Mouse (Mus musculus): Measurements from ENCODE around the gene Tmbim4. TPM values are rescaled to one million over a fixed set of nuclear protein-coding genes. Genes with fewer than 3 reads are reported as not detected.

The Tmbim4 gene
- polyA plus RNA-seq, 1 experiment from 2014 or later: 104 TPM

GRCm38 (mm10) chr10:120245681-120246080, 44.3 kb downstream of the Tmbim4 start:
- 87% methylated on average over 5 of the region's 5 CpGs for WGBS
- H3K4me1 ChIP-seq (ENCODE audit: control insufficient read depth, insufficient read depth, low read length): no peaks in the 10 kb centered on the region
- ATAC-seq (ENCODE audit: low FRiP score, low TSS enrichment) (no peak), DNase-seq (no peak)
- H3K4me3 ChIP-seq (replicated peaks; ENCODE audit: low read depth, low read length): no peak overlapping the region
- no peak overlapping the region for H3K27ac ChIP-seq (replicated peaks; ENCODE audit: low read depth, low read length)
- H3K36me3 ChIP-seq (ENCODE audit: control insufficient read depth, insufficient read depth, low read length): no peaks in the 10 kb centered on the region
- no peak overlapping the region for H3K9ac ChIP-seq (replicated peaks; ENCODE audit: low read length)
- no peaks in the 10 kb centered on the region for H3K9me3 ChIP-seq (ENCODE audit: control insufficient read depth, low read length)
- H3K27me3 ChIP-seq (ENCODE audit: control insufficient read depth, insufficient read depth, low read length): no peaks in the 10 kb centered on the region
- no peak overlapping the region for H3K4me2 ChIP-seq (ENCODE audit: low read length)

DNA sequence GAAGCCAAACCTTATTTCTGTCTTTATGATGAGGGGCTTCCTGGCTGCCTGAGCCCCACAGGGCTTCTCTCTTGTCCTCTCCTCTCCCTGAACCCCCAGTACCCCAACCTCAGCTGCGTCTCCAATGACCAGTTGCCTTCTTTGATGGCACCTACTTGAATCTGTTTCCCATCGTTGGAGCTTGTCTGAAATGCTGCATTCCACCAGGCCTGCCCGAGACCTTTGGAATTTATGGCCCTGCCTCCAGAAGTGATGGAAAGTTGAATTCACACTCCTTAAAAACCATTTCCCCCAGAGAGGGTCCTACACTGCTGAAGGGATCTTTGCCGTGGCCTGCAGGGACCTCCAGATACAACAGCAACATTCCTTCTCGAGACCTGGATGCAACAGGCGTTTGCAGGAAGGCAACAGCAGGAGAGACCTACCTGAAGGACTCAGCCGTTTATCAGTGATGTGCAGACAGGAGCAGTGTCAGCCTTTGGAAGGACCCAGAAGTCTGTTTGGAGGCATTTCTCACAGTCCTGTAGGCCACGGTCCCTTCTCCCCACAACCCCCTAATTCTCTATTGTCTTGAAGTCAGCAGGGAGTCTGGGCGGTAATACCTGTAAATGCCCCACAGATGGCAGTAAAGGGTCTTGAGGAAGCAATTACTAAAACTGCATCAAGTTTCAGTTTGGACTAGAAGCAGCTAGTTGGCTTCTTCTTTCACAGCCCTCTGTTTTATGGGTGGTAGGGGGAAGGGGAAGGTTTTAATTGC, 45.8 kb downstream of the Tmbim4 start:
- Histone ChIP-seq H3K4me3 (replicated peaks; ENCODE audit: low read depth, low read length) (no peak overlapping the region), H3K4me1 (ENCODE audit: control insufficient read depth, insufficient read depth, low read length) (no peaks in the 10 kb centered on the region), H3K9me3 (ENCODE audit: control insufficient read depth, low read length) (no peaks in the 10 kb centered on the region), H3K4me2 (ENCODE audit: low read length) (no peak overlapping the region), H3K27ac (replicated peaks; ENCODE audit: low read depth, low read length) (no peak overlapping the region), H3K36me3 (ENCODE audit: control insufficient read depth, insufficient read depth, low read length) (no peaks in the 10 kb centered on the region), H3K27me3 (ENCODE audit: control insufficient read depth, insufficient read depth, low read length) (no peaks in the 10 kb centered on the region), H3K9ac (replicated peaks; ENCODE audit: low read length) (no peak overlapping the region)
- peak; percentile 85 for DNase-seq
- no peak for ATAC-seq (ENCODE audit: low FRiP score, low TSS enrichment)
- 48% methylated on average over 9 of the region's 9 CpGs for WGBS

DNA sequence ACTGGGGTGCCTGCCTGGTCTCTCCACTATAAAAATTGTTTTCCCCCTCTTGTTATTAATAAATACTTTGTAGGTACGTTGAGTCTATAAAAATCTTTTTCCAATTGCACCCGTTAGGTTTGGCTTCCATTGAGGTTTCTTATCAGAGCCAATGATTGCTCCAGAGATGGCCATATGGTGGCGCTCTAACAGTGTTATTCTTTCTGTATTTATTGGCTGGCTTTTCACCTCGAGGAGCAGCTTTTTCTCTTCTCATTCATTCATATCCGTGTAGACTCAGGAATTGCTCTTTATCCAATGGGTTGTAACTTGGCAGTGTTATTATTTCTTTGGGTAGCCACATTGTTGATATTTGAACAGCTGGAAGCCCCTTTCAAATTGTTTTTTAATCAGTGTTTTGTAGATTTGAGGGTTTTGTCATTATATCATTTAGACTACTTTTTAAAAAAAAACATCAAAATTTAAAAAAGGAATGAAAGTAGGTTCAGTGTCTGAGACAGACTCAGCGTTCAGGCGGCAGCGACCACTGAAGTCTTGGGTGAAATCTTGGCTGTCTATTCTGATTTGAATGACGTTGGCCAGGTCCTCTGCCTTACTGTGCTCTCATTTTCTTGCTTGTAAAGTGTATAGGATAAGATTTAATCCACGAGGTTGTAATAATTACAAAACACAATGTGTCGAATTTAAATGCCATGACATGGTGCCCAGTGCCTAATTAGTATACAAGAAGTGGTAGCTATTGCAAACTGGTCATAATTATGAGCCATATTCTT, 49.7 kb downstream of the Tmbim4 start:
- Histone ChIP-seq H3K36me3 (ENCODE audit: control insufficient read depth, insufficient read depth, low read length) (no peaks in the 10 kb centered on the region), H3K9ac (replicated peaks; ENCODE audit: low read length) (no peak overlapping the region), H3K9me3 (ENCODE audit: control insufficient read depth, low read length) (no peaks in the 10 kb centered on the region), H3K4me3 (replicated peaks; ENCODE audit: low read depth, low read length) (no peak overlapping the region), H3K27ac (replicated peaks; ENCODE audit: low read depth, low read length) (no peak overlapping the region), H3K4me1 (ENCODE audit: control insufficient read depth, insufficient read depth, low read length) (no peaks in the 10 kb centered on the region), H3K4me2 (ENCODE audit: low read length) (no peak overlapping the region), H3K27me3 (ENCODE audit: control insufficient read depth, insufficient read depth, low read length) (0 out of 2 replicates have a peak, but pooled peaks cover 4% of the 10 kb centered on the region)
- no peak for ATAC-seq (ENCODE audit: low FRiP score, low TSS enrichment)
- DNase-seq: no peak
- WGBS: 59% methylated on average over 11 of the region's 11 CpGs

DNA sequence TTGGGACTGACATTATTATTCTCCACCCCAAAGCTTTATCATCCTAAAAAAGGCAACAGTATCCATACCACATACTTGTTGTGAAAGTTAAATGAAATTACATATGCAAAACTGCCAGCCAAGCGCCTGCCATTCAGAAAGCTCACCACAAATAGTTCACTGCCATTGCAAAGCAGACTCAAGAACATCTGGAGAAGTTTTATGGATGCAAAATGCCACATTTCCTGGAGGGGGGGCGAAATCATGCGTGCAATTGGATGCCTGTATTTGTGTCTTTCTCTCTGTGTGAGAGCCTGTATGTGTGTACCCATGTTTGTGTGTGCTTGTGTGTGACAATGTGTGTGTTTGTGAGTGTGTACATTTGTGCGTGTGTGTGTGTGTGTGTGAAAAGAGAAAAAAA, 50.4 kb downstream of the Tmbim4 start:
- H3K4me3 ChIP-seq (replicated peaks; ENCODE audit: low read depth, low read length): no peak overlapping the region
- H3K4me2 ChIP-seq (ENCODE audit: low read length): no peak overlapping the region
- no peaks in the 10 kb centered on the region for H3K36me3 ChIP-seq (ENCODE audit: control insufficient read depth, insufficient read depth, low read length)
- DNase-seq (no peak), ATAC-seq (ENCODE audit: low FRiP score, low TSS enrichment) (no peak)
- 90% methylated on average over 4 of the region's 4 CpGs for WGBS
- no peaks in the 10 kb centered on the region for H3K4me1 ChIP-seq (ENCODE audit: control insufficient read depth, insufficient read depth, low read length)
- H3K27me3 ChIP-seq (ENCODE audit: control insufficient read depth, insufficient read depth, low read length): 0 out of 2 replicates have a peak, but pooled peaks cover 4% of the 10 kb centered on the region
- no peak overlapping the region for H3K27ac ChIP-seq (replicated peaks; ENCODE audit: low read depth, low read length)
- H3K9me3 ChIP-seq (ENCODE audit: control insufficient read depth, low read length): no peaks in the 10 kb centered on the region
- no peak overlapping the region for H3K9ac ChIP-seq (replicated peaks; ENCODE audit: low read length)

DNA sequence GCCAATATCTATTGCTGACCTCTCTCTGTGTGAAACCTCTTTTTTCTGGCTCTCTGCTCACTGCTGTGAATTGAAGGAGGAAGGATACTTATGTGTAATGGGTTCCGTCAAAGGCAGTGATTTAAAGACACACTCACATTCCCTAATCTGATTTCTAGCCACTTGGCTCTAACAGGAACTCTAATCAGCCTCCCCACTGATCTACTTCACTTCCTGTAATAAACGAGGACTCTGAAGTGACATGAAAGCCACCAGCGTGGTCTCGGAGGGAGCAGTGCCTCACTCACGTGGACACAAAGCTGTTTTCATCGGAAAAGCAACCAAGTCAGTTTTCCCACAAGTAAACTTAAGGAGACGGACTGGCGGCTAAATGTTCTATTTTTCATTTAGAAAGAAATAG, 51.4 kb downstream of the Tmbim4 start:
- Histone ChIP-seq H3K27me3 (ENCODE audit: control insufficient read depth, insufficient read depth, low read length) (0 out of 2 replicates have a peak, but pooled peaks cover 4% of the 10 kb centered on the region), H3K36me3 (ENCODE audit: control insufficient read depth, insufficient read depth, low read length) (no peaks in the 10 kb centered on the region), H3K4me2 (ENCODE audit: low read length) (no peak overlapping the region), H3K4me1 (ENCODE audit: control insufficient read depth, insufficient read depth, low read length) (no peaks in the 10 kb centered on the region), H3K9ac (replicated peaks; ENCODE audit: low read length) (no peak overlapping the region), H3K9me3 (ENCODE audit: control insufficient read depth, low read length) (no peaks in the 10 kb centered on the region), H3K4me3 (replicated peaks; ENCODE audit: low read depth, low read length) (no peak overlapping the region), H3K27ac (replicated peaks; ENCODE audit: low read depth, low read length) (no peak overlapping the region)
- ATAC-seq (ENCODE audit: low FRiP score, low TSS enrichment) (no peak), DNase-seq (no peak)
- WGBS: 61% methylated on average over 8 of the region's 8 CpGs

GRCm38 (mm10) chr10:120257231-120257630, 55.8 kb downstream of the Tmbim4 start:
- Histone ChIP-seq H3K4me2 (ENCODE audit: low read length) (no peak overlapping the region), H3K4me1 (ENCODE audit: control insufficient read depth, insufficient read depth, low read length) (no peaks in the 10 kb centered on the region), H3K9ac (replicated peaks; ENCODE audit: low read length) (no peak overlapping the region), H3K9me3 (ENCODE audit: control insufficient read depth, low read length) (no peaks in the 10 kb centered on the region), H3K27me3 (ENCODE audit: control insufficient read depth, insufficient read depth, low read length) (0 out of 2 replicates have a peak, but pooled peaks cover 4% of the 10 kb centered on the region), H3K27ac (replicated peaks; ENCODE audit: low read depth, low read length) (no peak overlapping the region), H3K4me3 (replicated peaks; ENCODE audit: low read depth, low read length) (no peak overlapping the region), H3K36me3 (ENCODE audit: control insufficient read depth, insufficient read depth, low read length) (no peaks in the 10 kb centered on the region)
- no peak for ATAC-seq (ENCODE audit: low FRiP score, low TSS enrichment)
- peak; percentile 93 for DNase-seq
- WGBS: 30% methylated on average over 11 of the region's 11 CpGs

- 79% methylated on average over 12 of the region's 12 CpGs for WGBS
- Histone ChIP-seq H3K9ac (replicated peaks; ENCODE audit: low read length) (no peak overlapping the region), H3K4me1 (ENCODE audit: control insufficient read depth, insufficient read depth, low read length) (peaks cover 7% of the 10 kb centered on the region; the same call in 1 of the 2 replicates), H3K36me3 (ENCODE audit: control insufficient read depth, insufficient read depth, low read length) (no peaks in the 10 kb centered on the region), H3K4me3 (replicated peaks; ENCODE audit: low read depth, low read length) (no peak overlapping the region), H3K9me3 (ENCODE audit: control insufficient read depth, low read length) (no peaks in the 10 kb centered on the region), H3K4me2 (ENCODE audit: low read length) (no peak overlapping the region), H3K27me3 (ENCODE audit: control insufficient read depth, insufficient read depth, low read length) (no peaks in the 10 kb centered on the region), H3K27ac (replicated peaks; ENCODE audit: low read depth, low read length) (no peak overlapping the region)
- no peak for DNase-seq
- no peak for ATAC-seq (ENCODE audit: low FRiP score, low TSS enrichment)
These were observed 66.4 kb downstream of the Tmbim4 start for GRCm38 (mm10) chr10:120267790-120268189.

DNA sequence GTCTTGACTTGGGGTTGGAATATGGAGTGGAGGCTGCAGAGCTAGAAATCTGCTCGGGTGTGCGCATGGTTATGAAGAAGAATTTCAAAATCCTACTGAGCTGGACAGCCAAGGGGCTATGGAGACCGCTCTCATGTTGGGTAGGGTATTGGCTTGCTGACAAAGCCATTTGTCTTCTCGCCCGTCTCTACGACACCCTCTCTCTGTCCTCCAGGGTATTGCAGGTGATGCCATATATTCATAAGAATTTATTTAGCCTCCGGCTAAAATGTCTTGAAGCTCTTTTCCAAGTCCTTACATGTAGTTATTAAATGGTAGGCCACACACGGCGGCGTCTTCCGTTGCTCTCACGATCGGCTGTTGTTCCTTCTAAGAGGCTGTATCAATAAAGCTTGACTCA, 68.6 kb downstream of the Tmbim4 start:
- no peak overlapping the region for H3K27ac ChIP-seq (replicated peaks; ENCODE audit: low read depth, low read length)
- H3K4me1 ChIP-seq (ENCODE audit: control insufficient read depth, insufficient read depth, low read length): peaks cover 11% of the 10 kb centered on the region; the same call in 1 of the 2 replicates
- H3K27me3 ChIP-seq (ENCODE audit: control insufficient read depth, insufficient read depth, low read length): no peaks in the 10 kb centered on the region
- 96% methylated on average over 13 of the region's 13 CpGs for WGBS
- no peaks in the 10 kb centered on the region for H3K36me3 ChIP-seq (ENCODE audit: control insufficient read depth, insufficient read depth, low read length)
- no peaks in the 10 kb centered on the region for H3K9me3 ChIP-seq (ENCODE audit: control insufficient read depth, low read length)
- no peak overlapping the region for H3K4me2 ChIP-seq (ENCODE audit: low read length)
- ATAC-seq (ENCODE audit: low FRiP score, low TSS enrichment) (no peak), DNase-seq (no peak)
- no peak overlapping the region for H3K9ac ChIP-seq (replicated peaks; ENCODE audit: low read length)
- H3K4me3 ChIP-seq (replicated peaks; ENCODE audit: low read depth, low read length): no peak overlapping the region

Data from midbrain, embryonic 14.5 days (tissue).